Comparison of ENCODE assay signal across 28 mouse cellular contexts in the genomic region with DNA sequence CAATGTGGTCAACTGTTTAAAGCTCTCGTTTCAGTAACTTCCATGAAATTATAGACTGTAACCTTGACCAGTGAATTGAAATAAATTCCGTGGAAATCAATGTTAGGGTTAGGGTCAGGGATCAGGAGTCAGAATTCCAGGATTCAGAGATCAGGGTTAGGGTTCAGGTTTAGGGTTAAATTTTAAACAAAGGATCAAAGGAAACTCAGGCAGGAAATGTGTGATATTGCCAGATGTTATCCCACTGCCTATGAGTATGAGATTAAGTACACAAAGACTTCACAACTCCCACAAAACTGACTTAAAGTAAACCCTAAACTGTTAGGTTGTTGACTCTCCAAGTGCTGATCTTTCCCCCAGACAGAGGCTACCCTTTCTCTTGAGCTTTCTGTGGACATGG. TPM values are rescaled to one million over a fixed set of nuclear protein-coding genes. Genes with fewer than 3 reads are reported as not detected.
"Had no signal": no experiment of that assay in that cellular context is flagged by ENCODE, and none has a peak within 500 bp of the region (broad histone marks: within the 10 kb centered on the region; RNA-seq: fewer than 3 reads in every experiment).

No protein-coding gene starts in this region.

- H3K36me3 ChIP-seq: heart, embryonic 10.5 days; heart, embryonic 12.5 days; hindbrain, embryonic 10.5 days; hindbrain, embryonic 12.5 days; intestine, embryonic 15.5 days; limb, embryonic 10.5 days; limb, embryonic 12.5 days; liver, embryonic 13.5 days; liver, embryonic 15.5 days had no signal

- H3K27ac ChIP-seq: gastrocnemius, adult 2 months; heart, embryonic 10.5 days; hindbrain, embryonic 10.5 days; hindbrain, embryonic 12.5 days; hindbrain, embryonic 14.5 days; intestine, embryonic 15.5 days; kidney, postnatal 0 days; layer of hippocampus, adult 2 months; left cerebral cortex, adult 2 months; limb, embryonic 10.5 days; limb, embryonic 12.5 days; liver, embryonic 13.5 days; liver, embryonic 15.5 days had no signal

- H3K4me2 ChIP-seq: heart, embryonic 12.5 days; hindbrain, embryonic 12.5 days; hindbrain, embryonic 14.5 days; intestine, embryonic 15.5 days; limb, embryonic 12.5 days; liver, embryonic 13.5 days; liver, embryonic 15.5 days had no signal

- DNase-seq: gastrocnemius, adult 2 months; gastrocnemius, postnatal 10 days; gastrocnemius, postnatal 25 days; heart, adult 18-20 months; heart, postnatal 10 days; heart, postnatal 4 days; kidney, adult 18-20 months; kidney, postnatal 14 days; kidney, postnatal 4 days; liver; liver, embryonic 13.5 days had no signal

- H3K27me3 ChIP-seq: heart, embryonic 12.5 days; hindbrain, embryonic 12.5 days; intestine, embryonic 15.5 days; limb, embryonic 12.5 days; liver, embryonic 13.5 days; liver, embryonic 15.5 days had no signal

- H3K4me1 ChIP-seq: heart, embryonic 10.5 days; heart, embryonic 12.5 days; hindbrain, embryonic 10.5 days; hindbrain, embryonic 12.5 days; intestine, embryonic 15.5 days; limb, embryonic 10.5 days; limb, embryonic 12.5 days; liver, embryonic 13.5 days; liver, embryonic 15.5 days had no signal

- H3K4me3 ChIP-seq: gastrocnemius, adult 2 months; heart, embryonic 10.5 days; heart, embryonic 12.5 days; hindbrain, embryonic 10.5 days; hindbrain, embryonic 12.5 days; intestine, embryonic 15.5 days; layer of hippocampus, adult 2 months; left cerebral cortex, adult 2 months; limb, embryonic 10.5 days; limb, embryonic 12.5 days; liver, embryonic 13.5 days; liver, embryonic 15.5 days had no signal

- H3K9me3 ChIP-seq: heart, embryonic 10.5 days; heart, embryonic 12.5 days; hindbrain, embryonic 10.5 days; hindbrain, embryonic 12.5 days; intestine, embryonic 15.5 days; limb, embryonic 10.5 days; limb, embryonic 12.5 days; liver, embryonic 13.5 days; liver, embryonic 15.5 days had no signal

- ATAC-seq: hindbrain, embryonic 16.5 days; inflammation-experienced regulatory T-cells, adult 6 months; intestine, embryonic 15.5 days; intestine, postnatal 0 days had no signal

- H3K9ac ChIP-seq: heart, embryonic 12.5 days; hindbrain, embryonic 12.5 days; hindbrain, embryonic 14.5 days; intestine, embryonic 15.5 days; limb, embryonic 12.5 days; liver, embryonic 13.5 days; liver, embryonic 15.5 days had no signal

RNA-seq across cellular contexts. Expression of gene Cr2, which starts 45.3 kb away (rescaled TPM):
- total RNA-seq: gastrocnemius, adult 2 months; gastrocnemius, postnatal 10 days; gastrocnemius, postnatal 25 days; gastrocnemius, postnatal 4 days; granulocyte monocyte progenitor cell, adult 5-6 weeks; heart, postnatal 4 days had no signal
- polyA plus RNA-seq: heart, embryonic 10.5 days had no signal
